Mouse (Mus musculus) small intestine, adult 2 months (tissue): ENCODE results near the gene Cmc1.

Experiments
- CTCF ChIP-seq: fragments of 200-500 bp; IDR thresholded peaks from 2 replicates; pipeline ENCODE4 v1.5.1; 2012; ENCODE audit warnings: low read depth, mild to moderate bottlenecking, control low read depth, inconsistent platforms, low read length, moderate library complexity, mixed read lengths; ENCODE audit not compliant: insufficient replicate concordance, insufficient read length; ENCODE audit errors: extremely low read depth
- POLR2A ChIP-seq: fragments of 200-500 bp; IDR thresholded peaks from 2 replicates; pipeline ENCODE4 v1.6.1; 2012; ENCODE audit warnings: low read depth, mild to moderate bottlenecking, control low read depth, inconsistent platforms, low read length, moderate library complexity

- TF ChIP-seq POLR2A (no peak), CTCF (no peak)
These were observed 43.3 kb upstream of the Cmc1 start for GRCm38 (mm10) chr9:118193263-118193662.
